Mouse (Mus musculus): Measurements from ENCODE around the gene Eif3i.
"Not testable (repeated sequence)": the region's sequence is repeated elsewhere in the genome, so short reads cannot be mapped to it uniquely, and the experiment has no call there.

The Eif3i gene

GRCm38 (mm10) chr4:129573430-129573829 is 27.0 kb downstream of the Eif3i start, which contains the start of gene Lck:
Gene Lck (minus strand): TSS chr4:129573641.
- DNase-seq (ENCODE audit: low read depth, low spot score), result no peak

GRCm38 (mm10) chr4:129573093-129573370 is 27.4 kb downstream of the Eif3i start:
- DNase-seq (ENCODE audit: low read depth, low spot score), result no peak

- no peak for DNase-seq (ENCODE audit: low read depth, low spot score)
Observed at GRCm38 (mm10) chr4:129572236-129573092, 28.0 kb downstream of the Eif3i start.

GRCm38 (mm10) chr4:129571551-129572084 is 28.8 kb downstream of the Eif3i start:
- DNase-seq (ENCODE audit: low read depth, low spot score), result peak; percentile 81

- DNase-seq (ENCODE audit: low read depth, low spot score), result no peak
Observed at GRCm38 (mm10) chr4:129570028-129570427, 30.4 kb downstream of the Eif3i start.

- DNase-seq (ENCODE audit: low read depth, low spot score), result no peak
Observed at GRCm38 (mm10) chr4:129568366-129568765, 32.1 kb downstream of the Eif3i start.

GRCm38 (mm10) chr4:129565139-129565538 is 35.3 kb downstream of the Eif3i start:
- peak; percentile 21 for DNase-seq (ENCODE audit: low read depth, low spot score)

GRCm38 (mm10) chr4:129563718-129564117 is 36.7 kb downstream of the Eif3i start:
- no peak for DNase-seq (ENCODE audit: low read depth, low spot score)

- DNase-seq (ENCODE audit: low read depth, low spot score), result no peak
Observed at GRCm38 (mm10) chr4:129561184-129561583, 39.3 kb downstream of the Eif3i start.

- no peak for DNase-seq (ENCODE audit: low read depth, low spot score)
Observed at GRCm38 (mm10) chr4:129558321-129558955, 42.0 kb downstream of the Eif3i start.

- no peak for DNase-seq (ENCODE audit: low read depth, low spot score)
Observed at GRCm38 (mm10) chr4:129557256-129557808, 43.1 kb downstream of the Eif3i start.

- DNase-seq (ENCODE audit: low read depth, low spot score), result peak; percentile 91
Observed at GRCm38 (mm10) chr4:129556532-129557223, 43.8 kb downstream of the Eif3i start.

- DNase-seq (ENCODE audit: low read depth, low spot score), result peak; percentile 33
Observed at GRCm38 (mm10) chr4:129555862-129556531, 44.5 kb downstream of the Eif3i start.

- DNase-seq (ENCODE audit: low read depth, low spot score), result peak; percentile 87
Observed at GRCm38 (mm10) chr4:129555421-129555861, 45.0 kb downstream of the Eif3i start.

GRCm38 (mm10) chr4:129554512-129554911 is 45.9 kb downstream of the Eif3i start:
- DNase-seq (ENCODE audit: low read depth, low spot score), result peak; percentile 52

- peak; percentile 25 for DNase-seq (ENCODE audit: low read depth, low spot score)
Observed at GRCm38 (mm10) chr4:129550295-129550694, 50.2 kb downstream of the Eif3i start.

GRCm38 (mm10) chr4:129549306-129549705 is 51.1 kb downstream of the Eif3i start:
- DNase-seq (ENCODE audit: low read depth, low spot score), result peak; percentile 61

GRCm38 (mm10) chr4:129547631-129548030 is 52.8 kb downstream of the Eif3i start:
- not testable (repeated sequence) for DNase-seq (ENCODE audit: low read depth, low spot score)

GRCm38 (mm10) chr4:129544106-129544505 is 56.3 kb downstream of the Eif3i start:
- DNase-seq (ENCODE audit: low read depth, low spot score), result peak; percentile 77

GRCm38 (mm10) chr4:129542592-129543141 is 57.8 kb downstream of the Eif3i start, which contains the start of gene Hdac1:
Gene Hdac1 (minus strand): TSS chr4:129542713.
- peak; percentile 96 for DNase-seq (ENCODE audit: low read depth, low spot score)
